Mouse (Mus musculus): ENCODE data around the gene Orai2.

DNA sequence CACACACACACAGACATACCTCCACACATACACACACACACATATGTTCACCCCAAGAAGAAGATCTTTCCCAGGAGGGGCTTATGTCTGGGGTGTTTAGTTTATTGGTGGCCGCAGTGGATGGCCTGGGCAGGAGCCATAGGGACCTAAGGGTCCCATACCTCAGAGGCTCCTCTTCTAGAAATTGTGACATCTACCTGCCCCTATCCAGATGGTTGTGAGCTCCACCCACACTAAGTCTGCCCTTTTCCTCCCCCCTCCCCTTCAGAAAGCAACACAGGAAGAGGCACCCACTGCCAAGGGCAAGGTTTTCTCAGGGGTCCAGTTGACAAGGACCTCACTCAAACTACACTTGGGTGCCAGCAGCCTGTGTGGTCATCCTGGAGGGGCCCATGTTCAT is 23.6 kb downstream of the Orai2 start:
- TF ChIP-seq CTCF (IDR thresholded peaks at IDR 0.05; ENCODE audit: low read depth, low read length) (no peak), POLR2AphosphoS5 (IDR thresholded peaks at IDR 0.05; ENCODE audit: insufficient replicate concordance, low read depth, low read length) (no peak), GATA1 (IDR thresholded peaks at IDR 0.05; ENCODE audit: borderline replicate concordance, low read length) (no peak), TAL1 (conservative IDR thresholded peaks at IDR 0.05; ENCODE audit: low read depth, low read length) (no peak), GATA2 (IDR thresholded peaks at IDR 0.05; ENCODE audit: borderline replicate concordance, low read depth, low read length) (no peak)

Measured in G1E (cell line).